Mouse (Mus musculus) liver, adult 2 months (tissue): ENCODE measurements at regions not wholly inside any gene's neighbourhood (a gene's known extent, or its start where the extent isn't known, plus 50 kb on each side); places are given as distances from the start of the nearest gene placed in this dataset.
A peak's percentile ranks its signal among the peaks of the same experiment; 100 is the strongest.

Experiments
- DNase-seq: peaks from one replicate; pipeline ENCODE4 v3.0.0-alpha.2; 2011; ENCODE audit warnings: low read depth, low spot score; ENCODE audit errors: extremely low read depth
- H3K27ac ChIP-seq: fragments of 200-500 bp; replicated peaks from 2 replicates; pipeline ENCODE4 v1.5.1; 2012; ENCODE audit warnings: low read depth, mild to moderate bottlenecking, control low read depth, inconsistent platforms, low read length; ENCODE audit not compliant: insufficient read depth
- H3K27me3 ChIP-seq: fragments of 200-500 bp; 2 replicates; pipeline ENCODE4 v1.6.1; 2012; ENCODE audit warnings: mild to moderate bottlenecking, moderate library complexity, low read length, inconsistent platforms; ENCODE audit not compliant: control insufficient read depth, insufficient read depth
- H3K36me3 ChIP-seq: fragments of 200-500 bp; 2 replicates; pipeline ENCODE4 v1.6.1; 2012; ENCODE audit warnings: low read length, inconsistent platforms; ENCODE audit not compliant: control insufficient read depth, insufficient read depth
- H3K4me1 ChIP-seq: fragments of 200-500 bp; 2 replicates; pipeline ENCODE4 v1.6.1; 2011; ENCODE audit warnings: low read length; ENCODE audit not compliant: control insufficient read depth, insufficient read depth
- H3K4me3 ChIP-seq: fragments of 200-500 bp; 2 replicates; pipeline ENCODE4 v1.5.1; 2011; ENCODE audit warnings: low read depth, mild to moderate bottlenecking, control low read depth, low read length, moderate library complexity; ENCODE audit not compliant: insufficient read depth
- H3K79me2 ChIP-seq: fragments of 200-500 bp; 2 replicates; pipeline ENCODE4 v1.6.1; 2012; ENCODE audit warnings: inconsistent platforms, mild to moderate bottlenecking, low read length, moderate library complexity; ENCODE audit not compliant: control insufficient read depth, insufficient read depth
- H3K9ac ChIP-seq: fragments of 200-500 bp; 2 replicates; pipeline ENCODE4 v1.6.1; 2012; ENCODE audit warnings: low read depth, mild to moderate bottlenecking, control low read depth, inconsistent platforms, low read length
- CTCF ChIP-seq: fragments of 200-500 bp; IDR thresholded peaks from 2 replicates; pipeline ENCODE4 v1.5.1; 2011; ENCODE audit warnings: low read depth, low read length, control low read depth
- POLR2A ChIP-seq: fragments of 200-500 bp; IDR thresholded peaks from 2 replicates; pipeline ENCODE4 v1.6.1; 2011; ENCODE audit warnings: low read length, control low read depth; ENCODE audit not compliant: insufficient read depth; ENCODE audit errors: extremely low read depth
- WGBS: fragments of 180-500 bp; shearing (Covaris S2); methylation state at CpG from one replicate; pipeline ENCODE4 v1.1.7; 2018; 5-methylcytosine and 5-hydroxymethylcytosine counted together

DNA sequence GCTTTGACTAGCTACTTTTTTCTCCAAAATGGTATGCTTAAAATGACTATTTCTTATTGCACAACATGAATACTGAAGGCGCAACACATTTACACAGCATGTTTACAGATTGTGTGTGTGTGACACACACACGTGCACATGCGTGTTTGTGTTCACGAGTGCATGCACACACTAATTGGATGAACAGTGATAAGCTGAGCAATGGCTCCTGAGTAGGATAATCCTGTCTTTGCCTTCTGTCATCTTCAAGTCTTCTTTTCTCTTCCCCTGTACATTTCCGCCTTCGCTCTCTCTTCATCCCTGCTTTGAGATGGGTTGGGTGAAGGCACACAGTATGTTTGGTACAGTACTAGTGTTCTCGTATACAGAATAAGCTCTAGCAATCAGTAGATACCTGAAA is 106.5 kb upstream of the Mkln1 start:
- Histone ChIP-seq H3K9ac (no peak overlapping the region), H3K4me3 (no peak overlapping the region), H3K36me3 (peaks cover 5% of the 10 kb centered on the region; the same call in 1 of the 2 replicates), H3K27ac (no peak overlapping the region), H3K4me1 (no peaks in the 10 kb centered on the region), H3K79me2 (no peaks in the 10 kb centered on the region; the same call in 1 of the 2 replicates), H3K27me3 (no peaks in the 10 kb centered on the region)
- no peak for DNase-seq
- WGBS, result 96% methylated on average over 7 of the region's 7 CpGs
- no peak for TF ChIP-seq CTCF
- no peak for TF ChIP-seq POLR2A

DNA sequence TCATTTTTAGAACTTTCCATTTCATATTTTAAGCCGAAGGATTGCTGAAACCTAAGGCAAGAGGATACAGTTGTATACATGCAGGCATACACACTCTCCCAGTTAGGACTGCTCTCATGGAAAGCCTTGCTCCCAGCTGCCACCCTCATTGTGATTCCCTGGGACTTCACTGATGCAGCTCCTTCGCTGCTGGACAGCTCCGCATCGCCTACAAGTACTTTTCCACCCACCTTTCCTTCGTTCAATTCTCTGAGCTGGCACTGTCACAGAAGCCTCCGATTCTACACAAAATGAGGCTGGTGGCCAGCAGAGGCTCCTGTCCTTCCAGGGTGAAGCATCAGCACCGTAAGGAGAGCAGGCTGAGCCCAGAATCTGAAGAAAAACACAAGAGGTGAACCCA is 105.5 kb upstream of the Mkln1 start:
- Histone ChIP-seq H3K4me1 (no peaks in the 10 kb centered on the region), H3K27ac (no peak overlapping the region), H3K27me3 (no peaks in the 10 kb centered on the region), H3K4me3 (no peak overlapping the region), H3K79me2 (no peaks in the 10 kb centered on the region; the same call in 1 of the 2 replicates), H3K9ac (no peak overlapping the region), H3K36me3 (peaks cover 5% of the 10 kb centered on the region; the same call in 1 of the 2 replicates)
- no peak for TF ChIP-seq CTCF
- TF ChIP-seq POLR2A, result no peak
- DNase-seq, result no peak
- 68% methylated on average over 7 of the region's 7 CpGs for WGBS

- no peaks in the 10 kb centered on the region for H3K4me1 ChIP-seq
- H3K9ac ChIP-seq, result no peak overlapping the region
- H3K27ac ChIP-seq, result no peak overlapping the region
- H3K36me3 ChIP-seq, result no peaks in the 10 kb centered on the region; the same call in 1 of the 2 replicates
- no peak for DNase-seq
- TF ChIP-seq POLR2A (no peak), CTCF (no peak)
- no peaks in the 10 kb centered on the region for H3K27me3 ChIP-seq
- WGBS, result 92% methylated on average over 7 of the region's 7 CpGs
- no peaks in the 10 kb centered on the region for H3K79me2 ChIP-seq
- H3K4me3 ChIP-seq, result no peak overlapping the region
Observed at GRCm38 (mm10) chr6:31299395-31299794, 99.1 kb upstream of the Mkln1 start.

- Histone ChIP-seq H3K9ac (no peak overlapping the region), H3K79me2 (no peaks in the 10 kb centered on the region), H3K4me1 (no peaks in the 10 kb centered on the region), H3K27me3 (no peaks in the 10 kb centered on the region), H3K4me3 (no peak overlapping the region), H3K36me3 (no peaks in the 10 kb centered on the region; the same call in 1 of the 2 replicates), H3K27ac (no peak overlapping the region)
- no peak for TF ChIP-seq CTCF
- no peak for TF ChIP-seq POLR2A
- 82% methylated on average over 5 of the region's 5 CpGs for WGBS
- no peak for DNase-seq
Observed at GRCm38 (mm10) chr6:31305736-31306135, 92.8 kb upstream of the Mkln1 start.

DNA sequence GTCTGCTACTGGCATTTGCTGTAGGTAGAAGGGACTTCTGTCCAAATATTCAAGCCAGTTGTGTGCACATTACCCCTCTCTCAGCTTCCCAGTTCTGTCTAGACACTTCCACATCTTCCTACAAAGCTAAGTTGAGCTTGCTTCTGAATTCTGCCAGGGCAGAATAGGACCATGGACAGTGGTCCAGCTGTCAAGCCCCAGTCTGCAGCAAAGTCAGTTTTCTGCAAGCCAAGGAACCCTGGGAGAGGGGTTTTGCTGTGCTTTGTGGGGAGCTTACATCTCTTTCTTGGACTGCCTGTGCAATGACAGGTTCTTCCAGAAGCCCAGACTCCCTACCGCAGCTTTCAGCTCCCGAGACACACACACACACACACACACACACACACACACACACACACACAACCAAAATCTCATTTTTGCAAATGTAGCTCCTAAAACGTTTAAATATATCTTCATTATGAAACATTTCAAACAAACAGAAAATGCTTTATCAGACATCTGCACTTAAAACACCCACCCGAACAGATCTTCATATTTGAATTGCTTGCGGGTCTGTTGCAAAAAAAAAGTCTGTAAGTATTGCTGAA is 91.4 kb upstream of the Mkln1 start:
- H3K4me3 ChIP-seq, result no peak overlapping the region

DNA sequence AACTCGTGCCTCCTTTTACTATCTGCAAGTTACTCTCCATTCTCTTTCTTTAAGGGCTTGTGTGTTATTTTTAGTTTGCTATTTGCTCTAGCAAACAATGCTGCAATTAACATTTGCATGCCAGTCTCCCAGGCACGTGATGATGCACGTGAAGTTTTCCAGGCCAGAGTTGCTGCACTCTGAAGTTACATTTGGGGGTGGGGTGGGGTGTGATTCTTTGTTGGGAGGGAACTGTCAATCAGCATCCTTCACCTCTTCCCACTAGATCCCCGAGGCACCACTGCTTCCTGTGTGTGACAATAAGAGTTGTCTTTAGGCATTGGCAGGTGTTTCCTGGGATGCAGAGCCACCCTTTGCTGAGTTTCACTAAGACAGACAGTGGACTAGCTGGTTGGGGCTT is 90.6 kb upstream of the Mkln1 start:
- peak; percentile 45 for DNase-seq
- H3K79me2 ChIP-seq, result no peaks in the 10 kb centered on the region

More for the DNA sequence above, 91.4 kb upstream of the Mkln1 start:
- TF ChIP-seq CTCF, result no peak
- TF ChIP-seq POLR2A, result no peak
- 81% methylated on average over 5 of the region's 5 CpGs for WGBS
- Histone ChIP-seq H3K36me3 (no peaks in the 10 kb centered on the region), H3K27ac (no peak overlapping the region), H3K9ac (no peak overlapping the region), H3K79me2 (no peaks in the 10 kb centered on the region), H3K27me3 (no peaks in the 10 kb centered on the region), H3K4me1 (no peaks in the 10 kb centered on the region)
- DNase-seq, result no peak

More for the DNA sequence above, 90.6 kb upstream of the Mkln1 start:
- Histone ChIP-seq H3K4me3 (no peak overlapping the region), H3K36me3 (no peaks in the 10 kb centered on the region), H3K9ac (no peak overlapping the region), H3K27me3 (no peaks in the 10 kb centered on the region), H3K27ac (no peak overlapping the region), H3K4me1 (no peaks in the 10 kb centered on the region)
- TF ChIP-seq CTCF (no peak), POLR2A (no peak)
- WGBS, result 26% methylated on average over 4 of the region's 4 CpGs
